Mouse (Mus musculus): ENCODE results near the gene Ky.
A peak's percentile ranks its signal among the peaks of the same experiment; 100 is the strongest.

Ky gene

GRCm38 (mm10) chr9:102502015-102502633 lies 3.4 kb upstream of the Ky start:
- DNase-seq (ENCODE audit: low spot score), result no peak

DNA sequence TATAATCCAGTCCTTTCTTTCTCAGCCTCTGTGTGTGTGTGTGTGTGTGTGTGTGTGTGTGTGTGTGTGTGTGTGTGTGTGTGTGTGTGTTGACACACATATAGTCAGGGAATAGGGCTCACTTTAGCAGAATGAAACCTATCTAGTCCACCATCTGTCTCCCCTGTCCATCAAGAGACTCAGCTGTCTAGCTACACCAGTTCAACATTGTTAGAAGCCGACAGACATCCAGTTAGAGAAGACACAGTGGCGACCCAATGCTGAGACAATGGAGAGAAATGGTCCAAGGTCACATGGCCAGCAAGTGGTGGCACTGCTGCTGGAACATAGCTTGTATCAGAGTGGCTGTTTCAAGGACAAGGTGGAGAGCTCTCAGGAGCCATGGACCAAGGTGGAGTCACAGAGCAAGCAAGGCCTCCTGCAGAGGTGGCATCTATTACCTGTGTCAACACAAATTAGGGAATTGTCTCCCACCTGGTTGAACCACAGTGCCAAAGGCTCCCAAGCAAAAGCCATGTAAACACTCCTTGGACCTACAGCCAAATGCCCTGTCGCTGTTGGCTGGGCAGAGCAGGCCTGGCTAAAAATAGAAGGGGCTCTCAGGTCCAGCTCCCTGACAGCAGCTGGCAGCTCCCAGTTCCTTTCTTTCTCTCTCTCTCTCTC lies 703 bp upstream of the Ky start:
- DNase-seq (ENCODE audit: low spot score), result no peak

DNA sequence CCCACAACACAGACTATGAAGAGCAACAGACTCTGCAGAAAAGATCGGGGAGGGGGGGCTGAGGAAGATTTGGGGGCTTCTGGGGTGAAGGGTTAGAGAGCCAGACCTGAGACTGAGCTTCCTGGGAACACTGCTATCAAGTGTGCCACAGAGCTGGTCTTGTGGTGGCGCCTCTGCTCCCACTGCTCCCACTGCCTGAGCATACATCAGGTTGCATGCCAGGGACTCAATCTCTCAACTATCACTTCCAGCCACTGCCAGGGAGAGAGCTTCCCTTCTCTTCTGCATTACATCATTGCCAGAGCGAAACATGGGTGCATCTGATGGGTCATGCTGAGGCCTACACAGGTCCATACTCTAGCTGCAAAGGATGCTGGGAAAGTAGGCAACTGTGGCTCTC lies 2.8 kb downstream of the Ky start:
- no peak for DNase-seq (ENCODE audit: low spot score)

GRCm38 (mm10) chr9:102511423-102511822 lies 5.9 kb downstream of the Ky start:
- DNase-seq (ENCODE audit: low spot score), result no peak

DNA sequence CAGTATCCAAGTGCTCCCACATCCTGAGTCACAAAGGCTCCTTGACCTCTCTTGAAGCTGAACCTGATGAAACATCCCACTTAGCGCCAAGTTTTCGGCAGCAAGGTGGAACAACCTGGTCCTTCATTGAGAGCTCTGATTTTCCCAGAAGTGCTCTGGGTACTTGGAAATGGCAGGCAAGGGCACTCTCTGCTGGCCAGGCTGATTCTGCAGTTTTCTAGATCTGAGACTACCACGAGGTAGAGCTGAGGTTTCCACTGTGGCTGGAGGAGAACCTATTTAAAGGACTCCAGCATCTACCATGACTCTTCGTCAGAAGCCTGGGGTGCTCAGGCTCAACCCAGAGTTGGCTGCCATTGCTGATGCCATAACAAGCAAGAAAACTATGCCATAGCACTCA lies 8.0 kb downstream of the Ky start:
- no peak for DNase-seq (ENCODE audit: low spot score)

DNA sequence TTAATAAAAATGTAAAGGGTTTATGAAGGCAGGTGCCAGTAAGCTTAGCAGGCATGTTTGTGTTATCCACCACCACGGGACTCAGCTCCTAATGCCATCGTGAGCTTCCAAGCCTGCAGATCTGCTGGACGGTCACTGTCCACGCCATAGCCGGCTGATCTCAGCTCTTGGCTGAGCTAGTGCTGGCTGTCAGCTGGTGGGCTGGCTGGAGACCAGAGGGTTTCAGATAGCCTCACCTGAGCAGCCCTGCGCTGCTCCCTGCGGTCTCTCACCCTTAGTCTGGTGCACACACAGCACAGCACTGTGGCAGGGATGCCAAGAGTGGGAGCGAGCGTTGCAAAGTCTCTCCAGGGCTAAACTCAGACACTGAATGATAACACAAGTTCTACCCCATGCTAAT lies 12.9 kb downstream of the Ky start:
- DNase-seq (ENCODE audit: low spot score), result no peak

DNA sequence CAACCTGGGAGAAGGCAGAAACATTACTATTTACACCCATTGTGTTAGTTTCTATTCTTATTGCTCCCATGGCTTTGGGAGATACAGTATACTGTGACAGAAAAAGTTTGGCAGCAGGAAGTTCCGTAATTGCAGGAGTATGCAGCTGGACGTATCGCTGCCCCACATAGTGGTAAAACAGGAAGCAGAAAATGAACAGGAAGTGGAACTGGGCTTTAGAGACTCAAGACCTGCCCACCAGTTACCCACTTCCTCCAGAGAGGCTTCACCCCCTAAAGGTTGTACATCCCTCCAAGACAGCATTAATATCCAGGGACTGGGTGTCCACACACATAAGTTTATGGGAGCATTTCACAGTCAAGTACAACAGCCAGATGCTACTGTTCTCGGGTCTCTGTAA lies 15.8 kb downstream of the Ky start:
- DNase-seq (ENCODE audit: low spot score), result no peak

- DNase-seq (ENCODE audit: low spot score), result no peak
These were observed 22.6 kb downstream of the Ky start for GRCm38 (mm10) chr9:102528106-102528505.

- DNase-seq (ENCODE audit: low spot score), result no peak
These were observed 23.0 kb downstream of the Ky start for GRCm38 (mm10) chr9:102528561-102528960.

DNA sequence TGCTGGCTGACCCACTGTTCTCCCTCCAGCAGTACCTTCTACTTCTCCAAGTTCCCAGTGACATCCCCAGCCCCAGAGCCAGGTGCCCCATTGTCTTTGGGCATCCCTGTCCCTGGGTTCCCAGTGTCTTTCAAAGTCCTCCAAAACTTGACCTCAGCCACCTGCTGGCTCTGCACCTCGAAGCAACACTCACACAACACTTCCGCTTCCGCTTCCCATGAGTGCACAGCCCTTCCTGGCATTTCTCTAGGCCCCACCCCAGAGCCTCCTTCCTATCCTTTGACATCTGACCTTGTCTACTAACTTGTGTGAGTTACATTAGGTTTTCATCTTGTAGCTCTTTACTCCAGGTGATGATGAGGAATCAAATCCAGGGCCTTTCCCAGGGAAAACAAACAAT lies 23.5 kb downstream of the Ky start:
- DNase-seq (ENCODE audit: low spot score), result no peak

GRCm38 (mm10) chr9:102531051-102531892 lies 25.7 kb downstream of the Ky start:
- no peak for DNase-seq (ENCODE audit: low spot score)

DNA sequence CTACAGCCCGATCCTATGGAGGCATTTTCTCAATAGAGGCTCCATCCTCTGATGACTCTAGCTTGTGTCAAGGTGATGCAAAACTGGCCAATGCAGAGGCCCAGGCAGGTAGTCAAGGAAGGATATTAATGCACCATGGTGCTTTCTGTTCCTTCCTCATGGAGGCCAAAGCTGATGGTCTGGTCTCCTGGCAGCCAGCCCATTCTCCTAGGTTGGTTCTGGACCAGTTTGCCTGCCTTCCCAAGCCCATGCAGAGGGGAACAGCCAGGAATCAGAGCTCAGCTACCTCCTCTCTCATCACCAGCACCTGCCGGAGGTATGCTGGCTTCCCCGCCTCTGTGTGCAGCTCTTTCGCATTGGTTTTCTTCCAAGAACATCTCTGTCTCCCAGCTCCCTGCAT lies 31.4 kb downstream of the Ky start:
- DNase-seq (ENCODE audit: low spot score), result no peak

GRCm38 (mm10) chr9:102539699-102540098 lies 34.1 kb downstream of the Ky start:
- no peak for DNase-seq (ENCODE audit: low spot score)

DNA sequence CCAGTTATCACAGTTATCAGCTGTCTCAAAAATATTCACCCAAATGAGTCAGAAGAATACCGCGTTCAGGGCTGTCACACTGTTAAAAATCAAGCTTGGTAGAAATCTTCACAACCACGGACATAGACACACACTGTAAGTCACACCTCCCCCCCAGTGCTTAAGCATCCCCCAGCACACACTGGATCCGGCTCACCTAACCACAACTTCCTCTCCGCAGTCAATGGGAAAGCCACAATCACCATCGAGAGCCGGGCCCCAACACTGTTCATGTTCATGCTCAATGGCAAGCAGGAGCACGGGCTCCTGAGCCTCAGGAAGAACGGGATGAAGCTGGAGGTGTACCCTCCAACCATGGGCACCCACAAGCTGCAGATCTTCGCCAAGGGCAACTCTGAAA lies 36.1 kb downstream of the Ky start:
- no peak for DNase-seq (ENCODE audit: low spot score)

- no peak for DNase-seq (ENCODE audit: low spot score)
These were observed 37.0 kb downstream of the Ky start for GRCm38 (mm10) chr9:102542540-102542939.

- DNase-seq (ENCODE audit: low spot score), result no peak
These were observed 38.2 kb downstream of the Ky start for GRCm38 (mm10) chr9:102543761-102544115.

GRCm38 (mm10) chr9:102544116-102544772 lies 38.7 kb downstream of the Ky start:
- DNase-seq (ENCODE audit: low spot score), result no peak

GRCm38 (mm10) chr9:102544773-102545366 lies 39.3 kb downstream of the Ky start:
- peak; percentile 66 for DNase-seq (ENCODE audit: low spot score)

DNA sequence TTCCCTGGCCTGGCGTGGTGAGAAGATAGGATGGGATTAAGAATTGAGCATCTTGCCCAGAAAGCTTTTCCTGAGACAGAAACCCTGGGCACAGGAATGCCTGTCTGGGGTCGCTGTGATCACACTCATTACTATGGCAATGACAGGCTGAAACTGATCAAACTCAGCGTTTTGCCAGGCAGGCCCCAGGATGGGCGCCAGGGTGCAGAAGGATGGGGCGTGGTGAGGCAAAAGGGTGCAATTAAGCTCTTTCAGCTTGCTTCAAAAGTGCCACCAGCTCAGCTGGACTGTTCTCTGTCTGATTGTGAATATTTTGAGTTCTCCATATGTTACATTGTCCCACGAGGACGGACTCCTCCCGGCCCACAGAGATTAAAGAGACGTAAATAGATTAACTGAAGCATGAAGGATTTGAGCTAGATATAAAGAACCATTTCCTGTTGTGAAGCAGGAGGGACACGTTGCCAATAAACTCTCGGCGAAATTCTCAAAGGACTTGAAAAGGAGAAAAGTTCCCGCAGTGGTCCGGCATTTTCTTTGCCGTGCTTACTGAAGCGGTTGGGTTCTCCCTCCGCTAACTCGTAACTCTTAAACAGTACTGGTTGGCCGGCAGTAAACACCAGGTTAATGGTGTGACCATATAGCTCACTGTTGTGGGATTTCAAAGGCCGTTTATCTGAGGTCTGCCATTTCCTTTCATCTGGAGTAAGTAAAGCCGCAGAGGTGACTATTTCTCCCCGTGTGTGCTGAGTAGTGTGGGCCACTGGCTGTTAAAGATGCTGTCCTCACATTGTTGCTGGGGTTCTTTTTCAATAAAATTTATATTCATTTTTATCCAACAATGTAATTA lies 40.1 kb downstream of the Ky start:
- no peak for DNase-seq (ENCODE audit: low spot score)

DNA sequence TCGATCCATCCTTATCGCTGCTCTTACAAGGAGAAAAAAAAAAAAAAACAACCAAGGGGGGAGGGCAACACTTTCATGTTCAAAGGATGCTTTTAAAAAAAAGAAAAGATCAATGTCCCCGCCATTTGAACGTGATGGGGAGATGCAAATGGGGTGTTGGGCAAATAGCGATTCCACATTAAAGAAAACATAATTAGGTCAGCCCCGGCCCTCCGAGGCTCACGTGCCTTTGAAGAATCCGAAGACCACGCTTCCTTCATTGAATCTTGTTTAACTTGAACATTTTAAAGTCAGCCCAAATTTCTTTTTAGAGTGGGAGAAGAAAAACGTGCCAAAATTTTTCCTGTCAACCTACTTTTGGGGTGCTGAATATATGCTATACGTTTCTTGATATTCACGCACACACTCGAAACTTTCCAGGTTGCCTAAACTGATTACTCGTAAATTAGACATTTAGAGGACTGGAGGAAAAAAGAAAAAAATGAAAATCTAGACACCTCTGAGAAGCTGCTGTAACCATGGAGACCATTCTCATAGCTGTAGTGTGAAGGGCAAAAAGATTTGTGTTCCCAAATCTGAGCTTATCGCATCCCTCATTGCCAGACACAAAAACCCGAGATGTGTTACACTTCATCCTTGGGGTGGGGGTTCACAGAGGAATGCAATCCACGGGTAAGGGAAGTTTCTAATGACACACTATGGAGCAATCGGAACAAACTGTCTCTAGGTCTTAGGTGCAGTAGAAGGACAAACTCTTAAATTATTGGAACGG lies 40.9 kb downstream of the Ky start:
- no peak for DNase-seq (ENCODE audit: low spot score)

- no peak for DNase-seq (ENCODE audit: low spot score)
These were observed 41.4 kb downstream of the Ky start for GRCm38 (mm10) chr9:102547028-102547354.

Data from left cerebral cortex, adult 11 months (tissue).